Mouse (Mus musculus) limb, embryonic 14.5 days (tissue): ENCODE measurements around the gene Slc23a4. TPM values are rescaled to one million over a fixed set of nuclear protein-coding genes. Genes with fewer than 3 reads are reported as not detected.

Experiments used
- ATAC-seq: fragments of 200-750 bp; cut with Nextera tagmentation; 2 replicates; pipeline ENCODE4 v1.8.0; 2017; ENCODE audit warnings: low read depth, moderate number of reproducible peaks, moderate TSS enrichment; ENCODE audit not compliant: low FRiP score
- DNase-seq: peaks from one replicate; pipeline ENCODE4 v3.0.0-alpha.2; 2015; ENCODE audit warnings: low spot score
- H3K27ac ChIP-seq: fragments of 300-500 bp; sonication (generic); replicated peaks from 2 replicates; pipeline ENCODE4 v1.5.1; 2014; ENCODE audit warnings: low read depth, mild to moderate bottlenecking, low read length, moderate library complexity, mixed read lengths
- H3K27me3 ChIP-seq: fragments of 300-500 bp; sonication (generic); 2 replicates; pipeline ENCODE4 v1.6.1; 2014; ENCODE audit warnings: low read length, mixed read lengths; ENCODE audit not compliant: control insufficient read depth, insufficient read depth
- H3K36me3 ChIP-seq: fragments of 300-500 bp; sonication (generic); 2 replicates; pipeline ENCODE4 v1.6.1; 2014; ENCODE audit warnings: mild to moderate bottlenecking, low read length, moderate library complexity, mixed read lengths; ENCODE audit not compliant: control insufficient read depth, insufficient read depth
- H3K4me1 ChIP-seq: fragments of 300-500 bp; sonication (generic); 2 replicates; pipeline ENCODE4 v1.6.1; 2014; ENCODE audit warnings: antibody characterized with exemption, low read length, mixed read lengths; ENCODE audit not compliant: control insufficient read depth, insufficient read depth
- H3K4me2 ChIP-seq: fragments of 300-500 bp; sonication (generic); replicated peaks from 2 replicates; pipeline ENCODE4 v1.6.1; 2014; ENCODE audit warnings: low read depth, mild to moderate bottlenecking, low read length, moderate library complexity; ENCODE audit not compliant: severe bottlenecking
- H3K4me3 ChIP-seq: fragments of 300-500 bp; sonication (generic); replicated peaks from 2 replicates; pipeline ENCODE4 v1.5.1; 2014; ENCODE audit warnings: low read length
- H3K9ac ChIP-seq: fragments of 300-500 bp; sonication (generic); 2 replicates; pipeline ENCODE4 v1.6.1; 2014; ENCODE audit warnings: mild to moderate bottlenecking, low read depth, low read length, moderate library complexity; ENCODE audit not compliant: severe bottlenecking
- H3K9me3 ChIP-seq: fragments of 300-500 bp; sonication (generic); 2 replicates; pipeline ENCODE4 v1.6.1; 2016; ENCODE audit warnings: low read length; ENCODE audit not compliant: control insufficient read depth
- POLR2A ChIP-seq: fragments of 200-500 bp; IDR thresholded peaks from 2 replicates; pipeline ENCODE4 v1.8.0; 2012; ENCODE audit warnings: inconsistent platforms, mild to moderate bottlenecking, moderate library complexity, borderline replicate concordance; ENCODE audit not compliant: insufficient read depth, insufficient read length; ENCODE audit errors: extremely low read depth
- WGBS: fragments of 180-500 bp; shearing (Covaris S2); extraction: QIAGEN DNeasy Blood & Tissue Kit; methylation state at CpG from one replicate; pipeline ENCODE4 v1.1.7; 2014; 5-methylcytosine and 5-hydroxymethylcytosine counted together
- polyA plus RNA-seq, 2 experiments: library from polyadenylated mRNA; depleted of rRNA in 1 of 2; stranded (reverse) in 1 of 2; unstranded in 1 of 2; fragments of >200 nt; fragmentation: Nextera tagmentation in 1 of 2; extraction: Ambion mirVana in 1 of 2; gene quantifications; 2 replicates each; pipeline versions ENCODE4 v1.2.1 to v1.2.3; 2012 to 2014

Gene Slc23a4
- polyA plus RNA-seq (2012; rRNA removed) (1.9 and 2.1 TPM in 2 replicates), polyA plus RNA-seq (2014; fragmentation: Nextera tagmentation; extraction: Ambion mirVana) (0.44 and 0.73 TPM in 2 replicates)

- no peak within 1 kb of the TSS for H3K9ac ChIP-seq
- peak within 1 kb of the TSS; percentile 18 for H3K4me2 ChIP-seq
These were observed at the start of gene Slc23a4 for GRCm38 (mm10) chr6:34988081-34988761. Gene Slc23a4 (minus strand): TSS chr6:34988404.

GRCm38 (mm10) chr6:35033341-35033740, 45.1 kb upstream of the Slc23a4 start:
- peaks cover 16% of the 10 kb centered on the region for H3K36me3 ChIP-seq
- no peak overlapping the region for H3K4me2 ChIP-seq
- no peak overlapping the region for H3K27ac ChIP-seq
- WGBS: 96% methylated on average over 11 of the region's 11 CpGs
- no peaks in the 10 kb centered on the region for H3K27me3 ChIP-seq
- ATAC-seq (no peak), DNase-seq (no peak)
- no peak overlapping the region for H3K4me3 ChIP-seq
- no peak overlapping the region for H3K9ac ChIP-seq
- TF ChIP-seq POLR2A: no peak
- H3K9me3 ChIP-seq: no peaks in the 10 kb centered on the region
- H3K4me1 ChIP-seq: no peaks in the 10 kb centered on the region

More at GRCm38 (mm10) chr6:34988081-34988761, at the start of gene Slc23a4:
- Histone ChIP-seq H3K4me3 (no peak within 1 kb of the TSS), H3K36me3 (no peaks in the 10 kb centered on the region), H3K27me3 (no peaks in the 10 kb centered on the region), H3K27ac (no peak within 1 kb of the TSS), H3K4me1 (peaks cover 14% of the 10 kb centered on the region), H3K9me3 (no peaks in the 10 kb centered on the region)
- no peak for TF ChIP-seq POLR2A
- DNase-seq (no peak), ATAC-seq (no peak)
- 18% methylated on average over 19 of the region's 20 CpGs for WGBS

- WGBS: 84% methylated on average over 2 of the region's 2 CpGs
These were observed 44.5 kb upstream of the Slc23a4 start for GRCm38 (mm10) chr6:35032704-35033103.

GRCm38 (mm10) chr6:35030811-35031210, 42.6 kb upstream of the Slc23a4 start:
- no peak overlapping the region for H3K4me3 ChIP-seq
- DNase-seq: no peak
- H3K27me3 ChIP-seq: no peaks in the 10 kb centered on the region
- 92% methylated on average over 4 of the region's 4 CpGs for whole genome bisulfite sequencing
- peaks cover 4% of the 10 kb centered on the region for H3K36me3 ChIP-seq
- ATAC-seq: no peak
- H3K9me3 ChIP-seq: no peaks in the 10 kb centered on the region
- H3K4me1 ChIP-seq: no peaks in the 10 kb centered on the region
- no peak for TF ChIP-seq POLR2A
- no peak overlapping the region for H3K27ac ChIP-seq
- no peak overlapping the region for H3K9ac ChIP-seq
- no peak overlapping the region for H3K4me2 ChIP-seq

More at GRCm38 (mm10) chr6:35032704-35033103, 44.5 kb upstream of the Slc23a4 start:
- no peak overlapping the region for H3K4me3 ChIP-seq
- H3K27me3 ChIP-seq: no peaks in the 10 kb centered on the region
- ATAC-seq: no peak
- no peaks in the 10 kb centered on the region for H3K9me3 ChIP-seq
- no peak overlapping the region for H3K9ac ChIP-seq
- H3K27ac ChIP-seq: no peak overlapping the region
- H3K36me3 ChIP-seq: peaks cover 16% of the 10 kb centered on the region
- no peak overlapping the region for H3K4me2 ChIP-seq
- no peaks in the 10 kb centered on the region for H3K4me1 ChIP-seq
- no peak for TF ChIP-seq POLR2A
- DNase-seq: no peak

- no peak for ATAC-seq
- peaks cover 4% of the 10 kb centered on the region for H3K36me3 ChIP-seq
- H3K4me2 ChIP-seq: no peak overlapping the region
- H3K27me3 ChIP-seq: no peaks in the 10 kb centered on the region
- no peak overlapping the region for H3K27ac ChIP-seq
- H3K4me1 ChIP-seq: no peaks in the 10 kb centered on the region
- no peak overlapping the region for H3K9ac ChIP-seq
- 89% methylated on average over 6 of the region's 6 CpGs for WGBS
- DNase-seq: no peak
- no peaks in the 10 kb centered on the region for H3K9me3 ChIP-seq
- H3K4me3 ChIP-seq: no peak overlapping the region
- TF ChIP-seq POLR2A: no peak
These were observed 42.0 kb upstream of the Slc23a4 start for GRCm38 (mm10) chr6:35030226-35030625.
